Mouse (Mus musculus) bone marrow, adult 2 months (tissue): ENCODE data around the gene Cept1. TPM values are rescaled to one million over a fixed set of nuclear protein-coding genes. Genes with fewer than 3 reads are reported as not detected.

Experiments
- H3K27ac ChIP-seq: fragments of 200-500 bp; 2 replicates; pipeline ENCODE4 v1.5.1; 2012; ENCODE audit warnings: low read depth, mild to moderate bottlenecking, control low read depth, inconsistent platforms, low read length; ENCODE audit not compliant: control insufficient read depth, poor library complexity, insufficient read depth
- H3K4me1 ChIP-seq: fragments of 200-500 bp; 2 replicates; pipeline ENCODE4 v1.6.1; 2011; ENCODE audit warnings: low read length; ENCODE audit not compliant: control insufficient read depth, insufficient read depth
- H3K4me3 ChIP-seq: fragments of 200-500 bp; replicated peaks from 2 replicates; pipeline ENCODE3; 2011; ENCODE audit warnings: mild to moderate bottlenecking, low read depth, low read length, control low read depth; ENCODE audit not compliant: control insufficient read depth
- CTCF ChIP-seq: fragments of 200-500 bp; IDR thresholded peaks from 2 replicates; pipeline ENCODE4 v1.5.1; 2011; ENCODE audit warnings: low read length, control low read depth; ENCODE audit not compliant: control insufficient read depth, insufficient read depth
- POLR2A ChIP-seq: fragments of 200-500 bp; IDR thresholded peaks from 2 replicates; pipeline ENCODE4 v1.6.1; 2011; ENCODE audit warnings: low read depth, mild to moderate bottlenecking, control low read depth, low read length, borderline replicate concordance; ENCODE audit not compliant: control insufficient read depth
- WGBS: fragments of 180-500 bp; shearing (Covaris S2); methylation state at CpG from one replicate; pipeline ENCODE4 v1.1.7; 2018; 5-methylcytosine and 5-hydroxymethylcytosine counted together
- polyA plus RNA-seq: library from polyadenylated mRNA; stranded (reverse); fragments of >200 nt; gene quantifications from 2 replicates; pipeline ENCODE4 v1.2.4, GENCODE M21; 2011; ENCODE audit warnings: low replicate concordance; ENCODE audit not compliant: missing spikeins, insufficient read depth, insufficient read length

Cept1 gene
- polyA plus RNA-seq, 1 experiment: 33.2 TPM

- Histone ChIP-seq H3K27ac (peak within 1 kb of the TSS; percentile 95), H3K4me1 (peaks cover 3% of the 10 kb centered on the region), H3K4me3 (peak within 1 kb of the TSS; percentile 86)
- WGBS: under 1% methylated on average over 44 of the region's 44 CpGs
- TF ChIP-seq POLR2A (peak; percentile 50; the same call in 1 of the 2 replicates), CTCF (peak; percentile 27; the same call in 1 of the 2 replicates)
Observed at GRCm38 (mm10) chr3:106482281-106483081, 65.1 kb downstream of the Cept1 start, which contains the start of gene Dennd2d. TSS of gene Dennd2d (plus strand) at chr3:106482405.

- 25% methylated on average over 1 of the region's 1 CpGs for WGBS
- no peak overlapping the region for H3K27ac ChIP-seq
- no peak for TF ChIP-seq POLR2A
- TF ChIP-seq CTCF: no peak
- peaks cover 2% of the 10 kb centered on the region; the same call in 1 of the 2 replicates for H3K4me1 ChIP-seq
- H3K4me3 ChIP-seq: no peak overlapping the region
Observed at GRCm38 (mm10) chr3:106476863-106477262, 70.7 kb downstream of the Cept1 start.

GRCm38 (mm10) chr3:106474210-106474609 lies 73.4 kb downstream of the Cept1 start:
- Histone ChIP-seq H3K4me3 (no peak overlapping the region), H3K4me1 (peaks cover 2% of the 10 kb centered on the region; the same call in 1 of the 2 replicates), H3K27ac (no peak overlapping the region)
- WGBS: 7% methylated on average over 4 of the region's 4 CpGs
- TF ChIP-seq POLR2A (no peak), CTCF (no peak)

- Histone ChIP-seq H3K27ac (no peak overlapping the region), H3K4me1 (peaks cover 2% of the 10 kb centered on the region; the same call in 1 of the 2 replicates), H3K4me3 (no peak overlapping the region)
- WGBS: 15% methylated on average over 1 of the region's 1 CpGs
- TF ChIP-seq POLR2A (no peak), CTCF (no peak)
Observed at GRCm38 (mm10) chr3:106464750-106465149, 82.9 kb downstream of the Cept1 start.

- H3K4me1 ChIP-seq: no peaks in the 10 kb centered on the region; the same call in 1 of the 2 replicates
- no peak for TF ChIP-seq CTCF
- TF ChIP-seq POLR2A: no peak
- 26% methylated on average over 3 of the region's 3 CpGs for WGBS
- no peak overlapping the region for H3K4me3 ChIP-seq
- peak overlapping the region; percentile 69; the same call in 1 of the 2 replicates for H3K27ac ChIP-seq
Observed at GRCm38 (mm10) chr3:106462493-106462892, 85.1 kb downstream of the Cept1 start.

- Histone ChIP-seq H3K4me3 (no peak overlapping the region), H3K4me1 (no peaks in the 10 kb centered on the region; the same call in 1 of the 2 replicates), H3K27ac (peak overlapping the region; percentile 69)
- no peak for TF ChIP-seq CTCF
- TF ChIP-seq POLR2A: no peak
- 5% methylated on average over 2 of the region's 2 CpGs for WGBS
Observed at GRCm38 (mm10) chr3:106462059-106462470, 85.5 kb downstream of the Cept1 start.

GRCm38 (mm10) chr3:106457298-106457869 lies 90.2 kb downstream of the Cept1 start:
- Histone ChIP-seq H3K27ac (no peak overlapping the region), H3K4me3 (no peak overlapping the region), H3K4me1 (no peaks in the 10 kb centered on the region; the same call in 1 of the 2 replicates)
- WGBS: 80% methylated on average over 2 of the region's 2 CpGs
- TF ChIP-seq POLR2A (no peak), CTCF (no peak)

GRCm38 (mm10) chr3:106452616-106453015 lies 95.0 kb downstream of the Cept1 start:
- Histone ChIP-seq H3K4me3 (no peak overlapping the region), H3K4me1 (no peaks in the 10 kb centered on the region), H3K27ac (no peak overlapping the region)
- TF ChIP-seq CTCF (no peak), POLR2A (no peak)
- WGBS: 38% methylated on average over 4 of the region's 4 CpGs

Other genes with a start within 250 kb of the Cept1 start
- not detected in 2 replicates for gene Chil6, start 141.6 kb downstream of the Cept1 start, polyA plus RNA-seq
- gene Dennd2d, start 65.4 kb downstream of the Cept1 start, polyA plus RNA-seq: 12.3 and 35.4 TPM in 2 replicates
- gene Dram2, start within 50 bp of the Cept1 start, polyA plus RNA-seq: 7.3 and 8.9 TPM in 2 replicates
- gene Lrif1, start 137.2 kb upstream of the Cept1 start, polyA plus RNA-seq: 5.6 and 12.8 TPM in 2 replicates
- 11.4 and 33.0 TPM in 2 replicates for gene Cd53, start 242.3 kb upstream of the Cept1 start, polyA plus RNA-seq